Mouse (Mus musculus) liver, embryonic 16.5 days (tissue): ENCODE measurements around the gene Ucp1. TPM values are rescaled to one million over a fixed set of nuclear protein-coding genes. Genes with fewer than 3 reads are reported as not detected.
"Not testable (repeated sequence)": the region's sequence is repeated elsewhere in the genome, so short reads cannot be mapped to it uniquely, and the experiment has no call there.

Source experiments
- ATAC-seq: fragments of 200-750 bp; cut with Nextera tagmentation; 2 replicates; pipeline ENCODE4 v1.8.0; 2017; ENCODE audit warnings: low read depth, mild to moderate bottlenecking, moderate number of reproducible peaks, moderate library complexity
- H3K27ac ChIP-seq: fragments of 300-500 bp; sonication (generic); 2 replicates; pipeline ENCODE4 v1.5.1; 2014; ENCODE audit warnings: mild to moderate bottlenecking, low read length
- H3K27me3 ChIP-seq: fragments of 300-500 bp; sonication (generic); 2 replicates; pipeline ENCODE4 v1.6.1; 2014; ENCODE audit warnings: low read depth, low read length, mixed read lengths; ENCODE audit not compliant: control insufficient read depth, insufficient read depth
- H3K36me3 ChIP-seq: fragments of 300-500 bp; sonication (generic); 2 replicates; pipeline ENCODE4 v1.6.1; 2014; ENCODE audit warnings: mild to moderate bottlenecking; ENCODE audit not compliant: control insufficient read depth, insufficient read depth
- H3K4me1 ChIP-seq: fragments of 300-500 bp; sonication (generic); 2 replicates; pipeline ENCODE4 v1.6.1; 2014; ENCODE audit warnings: low read depth, low read length, mixed read lengths; ENCODE audit not compliant: control insufficient read depth
- H3K4me2 ChIP-seq: fragments of 300-500 bp; sonication (generic); 2 replicates; pipeline ENCODE4 v1.6.1; 2014; ENCODE audit warnings: low read depth, low read length, mixed read lengths
- H3K4me3 ChIP-seq: fragments of 300-500 bp; sonication (generic); 2 replicates; pipeline ENCODE4 v1.5.1; 2014; ENCODE audit warnings: low read depth, mild to moderate bottlenecking, low read length
- H3K9ac ChIP-seq: fragments of 300-500 bp; sonication (generic); 2 replicates; pipeline ENCODE4 v1.6.1; 2014; ENCODE audit warnings: low read depth, low read length
- H3K9me3 ChIP-seq: fragments of 300-500 bp; sonication (generic); replicated peaks from 2 replicates; pipeline ENCODE4 v1.6.1; 2016; ENCODE audit warnings: low read length; ENCODE audit not compliant: control insufficient read depth
- WGBS: fragments of 180-500 bp; shearing (Covaris S2); extraction: QIAGEN DNeasy Blood & Tissue Kit; methylation state at CpG from one replicate; pipeline ENCODE4 v1.1.7; 2014; ENCODE audit not compliant: insufficient replicate concordance; 5-methylcytosine and 5-hydroxymethylcytosine counted together
- polyA plus RNA-seq: library from polyadenylated mRNA; unstranded; fragments of >200 nt; fragmentation: Nextera tagmentation; extraction: Ambion mirVana; gene quantifications from 2 replicates; pipeline ENCODE4 v1.2.1, GENCODE M21; 2015

Ucp1 gene
- polyA plus RNA-seq, 1 experiment from 2014 or later: not detected

- no peaks in the 10 kb centered on the region for H3K36me3 ChIP-seq
- no peak overlapping the region for H3K4me3 ChIP-seq
- 60% methylated on average over 11 of the region's 11 CpGs for WGBS
- H3K9ac ChIP-seq: no peak overlapping the region
- no peak overlapping the region for H3K27ac ChIP-seq
- no peaks in the 10 kb centered on the region for H3K9me3 ChIP-seq
- no peak for ATAC-seq
- H3K4me1 ChIP-seq: no peaks in the 10 kb centered on the region
- H3K4me2 ChIP-seq: no peak overlapping the region
- H3K27me3 ChIP-seq: no peaks in the 10 kb centered on the region
Observed at GRCm38 (mm10) chr8:83274470-83274869, 15.7 kb upstream of the Ucp1 start.

DNA sequence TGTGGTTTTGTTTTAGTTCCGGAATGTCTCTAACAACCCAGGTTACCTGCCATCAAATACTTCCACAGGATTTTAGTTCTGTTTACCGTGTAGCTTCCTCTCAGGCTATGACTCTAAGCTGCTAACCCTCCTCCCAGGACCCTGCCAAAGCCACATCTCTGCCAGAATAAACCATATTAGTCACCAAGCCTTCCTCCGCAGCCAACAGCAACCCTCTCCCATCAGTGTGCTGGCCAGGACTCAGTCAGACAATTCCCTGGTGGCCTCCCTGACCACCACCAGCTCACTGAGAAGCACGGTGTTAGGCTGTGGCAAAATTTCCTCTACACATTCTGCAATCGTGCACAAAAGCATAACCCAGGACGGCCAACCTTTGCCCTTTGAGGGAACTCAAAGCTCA, 11.7 kb upstream of the Ucp1 start:
- 69% methylated on average over 6 of the region's 6 CpGs for WGBS
- ATAC-seq: no peak
- H3K4me3 ChIP-seq: no peak overlapping the region

GRCm38 (mm10) chr8:83285391-83285790, 4.8 kb upstream of the Ucp1 start:
- H3K36me3 ChIP-seq: no peaks in the 10 kb centered on the region
- no peak for ATAC-seq
- H3K4me2 ChIP-seq: no peak overlapping the region
- H3K4me1 ChIP-seq: no peaks in the 10 kb centered on the region
- no peak overlapping the region for H3K27ac ChIP-seq
- H3K4me3 ChIP-seq: no peak overlapping the region
- peaks cover 15% of the 10 kb centered on the region for H3K27me3 ChIP-seq
- no peaks in the 10 kb centered on the region for H3K9me3 ChIP-seq
- H3K9ac ChIP-seq: no peak overlapping the region
- 54% methylated on average over 8 of the region's 8 CpGs for WGBS

More for the DNA sequence above, 11.7 kb upstream of the Ucp1 start:
- no peak overlapping the region for H3K27ac ChIP-seq
- H3K4me1 ChIP-seq: no peaks in the 10 kb centered on the region
- no peaks in the 10 kb centered on the region for H3K9me3 ChIP-seq
- H3K36me3 ChIP-seq: no peaks in the 10 kb centered on the region
- no peak overlapping the region for H3K9ac ChIP-seq
- H3K4me2 ChIP-seq: no peak overlapping the region
- no peaks in the 10 kb centered on the region for H3K27me3 ChIP-seq

DNA sequence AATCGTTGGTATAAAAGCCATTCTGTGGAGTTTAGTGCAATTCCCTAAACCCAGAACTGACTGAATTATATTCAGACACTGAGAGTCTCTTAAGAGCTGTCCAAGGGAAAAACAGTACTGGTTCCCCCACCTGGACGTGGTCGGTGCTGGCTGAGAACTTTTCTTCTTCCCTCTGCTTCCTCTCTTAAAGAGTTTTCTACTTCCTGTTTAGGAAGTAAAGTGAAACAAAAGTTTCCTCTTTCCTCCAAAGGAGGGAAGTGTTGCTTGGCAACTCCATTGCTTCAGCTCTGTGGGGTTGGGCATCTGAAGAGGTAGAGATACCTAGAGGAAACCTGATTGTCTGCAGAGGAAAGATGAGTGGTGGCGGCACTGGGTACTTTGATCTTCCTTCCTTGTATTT, 7.2 kb downstream of the Ucp1 start:
- 35% methylated on average over 4 of the region's 4 CpGs for WGBS
- no peaks in the 10 kb centered on the region for H3K36me3 ChIP-seq

DNA sequence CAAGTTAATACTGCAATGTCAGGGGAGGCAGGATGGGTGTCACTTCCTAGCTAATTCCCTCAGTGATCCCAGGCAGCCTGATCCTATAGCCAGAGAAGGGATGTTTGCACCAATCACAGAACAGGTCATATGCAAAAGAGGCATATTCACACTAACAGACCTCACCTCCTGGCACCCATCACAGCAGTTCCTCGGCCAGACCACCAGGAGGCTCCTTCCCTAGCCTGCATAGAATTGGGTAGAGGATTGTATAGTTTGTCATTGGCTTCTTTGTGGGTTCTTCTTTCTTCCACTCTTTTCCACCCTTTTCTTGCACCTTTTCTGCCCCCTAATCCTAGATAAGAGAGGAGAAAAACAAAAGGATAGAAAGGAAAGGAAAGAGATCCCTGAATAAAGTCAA, 10.0 kb downstream of the Ucp1 start:
- no peak overlapping the region for H3K27ac ChIP-seq
- no peak overlapping the region for H3K9ac ChIP-seq
- H3K27me3 ChIP-seq: no peaks in the 10 kb centered on the region
- no peak overlapping the region for H3K4me3 ChIP-seq
- H3K4me2 ChIP-seq: no peak overlapping the region
- WGBS: 33% methylated on average over 1 of the region's 1 CpGs
- no peaks in the 10 kb centered on the region for H3K4me1 ChIP-seq
- no peaks in the 10 kb centered on the region for H3K9me3 ChIP-seq
- H3K36me3 ChIP-seq: no peaks in the 10 kb centered on the region
- no peak for ATAC-seq

More for the DNA sequence above, 7.2 kb downstream of the Ucp1 start:
- no peaks in the 10 kb centered on the region for H3K4me1 ChIP-seq
- H3K4me2 ChIP-seq: no peak overlapping the region
- H3K4me3 ChIP-seq: no peak overlapping the region
- no peak overlapping the region for H3K9ac ChIP-seq
- no peak overlapping the region for H3K27ac ChIP-seq
- ATAC-seq: no peak
- no peaks in the 10 kb centered on the region for H3K9me3 ChIP-seq
- no peaks in the 10 kb centered on the region for H3K27me3 ChIP-seq

DNA sequence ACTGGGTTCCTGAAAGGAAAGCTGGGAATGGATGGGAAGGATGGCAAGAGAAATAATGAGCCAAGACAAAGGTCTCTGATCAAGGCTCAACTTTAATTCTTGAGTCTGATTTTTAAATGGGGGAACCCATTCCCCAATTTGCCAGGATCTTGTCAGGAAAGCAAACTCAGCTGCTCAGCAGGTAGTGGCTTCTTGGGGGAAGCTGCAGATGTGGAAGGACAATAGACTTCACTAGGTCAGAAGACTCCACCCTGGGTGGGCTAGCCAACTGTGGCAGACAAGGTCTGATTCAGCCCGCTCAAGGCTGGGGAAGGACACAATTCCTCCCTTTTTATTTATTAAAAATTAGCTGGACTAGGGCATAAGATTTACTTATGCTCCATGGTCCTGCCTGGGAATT, 14.8 kb downstream of the Ucp1 start:
- Histone ChIP-seq H3K9me3 (no peaks in the 10 kb centered on the region), H3K27me3 (no peaks in the 10 kb centered on the region), H3K4me2 (no peak overlapping the region), H3K4me1 (no peaks in the 10 kb centered on the region), H3K4me3 (no peak overlapping the region), H3K36me3 (no peaks in the 10 kb centered on the region), H3K27ac (no peak overlapping the region), H3K9ac (no peak overlapping the region)
- WGBS: 67% methylated on average over 1 of the region's 1 CpGs
- ATAC-seq: no peak

DNA sequence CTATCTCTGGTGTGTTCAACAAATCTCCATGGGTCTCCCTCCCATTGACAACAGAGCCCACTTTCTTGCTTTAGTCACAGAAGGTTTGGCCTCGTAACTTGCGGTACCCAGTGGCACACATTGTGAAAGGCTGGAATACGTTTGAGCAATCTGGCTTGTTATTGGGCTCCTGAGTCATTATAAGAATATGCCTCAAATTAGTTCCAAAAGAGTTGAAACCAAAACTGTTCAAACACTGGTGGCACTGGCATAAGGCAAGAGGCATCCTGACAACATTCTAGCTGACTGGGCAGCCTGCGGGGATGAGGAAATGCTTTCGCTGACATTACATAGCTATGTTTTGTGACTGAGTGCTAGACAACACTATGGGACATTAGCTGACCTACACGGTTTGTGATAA, 19.7 kb downstream of the Ucp1 start:
- H3K4me1 ChIP-seq: no peaks in the 10 kb centered on the region
- H3K27me3 ChIP-seq: no peaks in the 10 kb centered on the region
- H3K27ac ChIP-seq: no peak overlapping the region
- H3K9ac ChIP-seq: no peak overlapping the region
- no peak overlapping the region for H3K4me2 ChIP-seq
- no peak overlapping the region for H3K4me3 ChIP-seq
- ATAC-seq: no peak
- 74% methylated on average over 6 of the region's 6 CpGs for WGBS
- no peaks in the 10 kb centered on the region for H3K36me3 ChIP-seq
- no peaks in the 10 kb centered on the region for H3K9me3 ChIP-seq

GRCm38 (mm10) chr8:83315084-83315483, 24.9 kb downstream of the Ucp1 start:
- H3K9ac ChIP-seq, ATAC-seq, H3K9me3 ChIP-seq, H3K27ac ChIP-seq, H3K4me3 ChIP-seq, H3K27me3 ChIP-seq, H3K4me2 ChIP-seq, H3K36me3 ChIP-seq, H3K4me1 ChIP-seq: not testable (repeated sequence)
- WGBS: 77% methylated on average over 4 of the region's 4 CpGs

GRCm38 (mm10) chr8:83315691-83316090, 25.5 kb downstream of the Ucp1 start:
- Histone ChIP-seq H3K27ac (no peak overlapping the region), H3K9me3 (no peaks in the 10 kb centered on the region), H3K27me3 (no peaks in the 10 kb centered on the region), H3K9ac (no peak overlapping the region), H3K4me1 (no peaks in the 10 kb centered on the region), H3K4me3 (no peak overlapping the region), H3K36me3 (peaks cover 3% of the 10 kb centered on the region), H3K4me2 (no peak overlapping the region)
- 80% methylated on average over 2 of the region's 2 CpGs for WGBS
- no peak for ATAC-seq

- no peak for ATAC-seq
- WGBS: 87% methylated on average over 3 of the region's 3 CpGs
- no peak overlapping the region for H3K4me3 ChIP-seq
- H3K4me2 ChIP-seq: no peak overlapping the region
- H3K9me3 ChIP-seq: no peaks in the 10 kb centered on the region
- H3K27me3 ChIP-seq: no peaks in the 10 kb centered on the region
- no peak overlapping the region for H3K9ac ChIP-seq
- no peaks in the 10 kb centered on the region for H3K4me1 ChIP-seq
- peaks cover 3% of the 10 kb centered on the region for H3K36me3 ChIP-seq
- H3K27ac ChIP-seq: no peak overlapping the region
Observed at GRCm38 (mm10) chr8:83320543-83320942, 30.4 kb downstream of the Ucp1 start.
